Mouse (Mus musculus) olfactory bulb, adult 2 months (tissue): ENCODE results near the gene Glyctk.

Experiments
- CTCF ChIP-seq: fragments of 200-500 bp; IDR thresholded peaks from 2 replicates; pipeline ENCODE4 v1.5.1; 2012; ENCODE audit warnings: low read depth, mild to moderate bottlenecking, low read length, moderate library complexity; ENCODE audit not compliant: insufficient read depth
- POLR2A ChIP-seq: fragments of 200-500 bp; IDR thresholded peaks from 2 replicates; pipeline ENCODE4 v1.6.1; 2012; ENCODE audit warnings: mild to moderate bottlenecking, low read depth, low read length, moderate library complexity; ENCODE audit not compliant: insufficient read depth

DNA sequence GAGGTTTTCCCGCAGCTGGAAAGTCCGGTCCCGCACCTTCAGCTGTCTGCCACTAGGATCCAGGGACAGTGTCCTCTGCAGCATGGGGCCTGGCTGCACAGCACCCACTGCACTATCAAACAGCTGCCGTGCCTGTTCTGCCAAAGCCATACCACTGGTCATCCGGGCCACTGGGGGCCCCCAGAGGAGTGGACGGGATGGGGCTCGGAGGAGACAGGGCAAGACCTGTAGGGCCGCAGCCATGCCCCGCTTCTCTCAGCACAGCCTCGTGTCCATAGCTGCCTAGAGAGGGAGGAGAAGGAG is 364 bp downstream of the Glyctk start:
- TF ChIP-seq CTCF (no peak), POLR2A (no peak)
